Mouse (Mus musculus) MEL (cell line): ENCODE data around the gene Mark1.

Experiments
- CHD2 ChIP-seq: IDR thresholded peaks from 2 replicates; pipeline ENCODE4 v1.6.1; 2011; ENCODE audit warnings: low read length, improper control_type of control experiment
- CTCF ChIP-seq, 3 experiments: IDR thresholded peaks in 2 of 3; conservative IDR thresholded peaks in 1 of 3; 2 replicates each; pipeline ENCODE4 v1.5.1; 2011 to 2012; ENCODE audit warnings: low read length in 3 of 3, low read depth in 2 of 3, mild to moderate bottlenecking in 2 of 3, improper control_type of control experiment in 1 of 3, inconsistent platforms in 1 of 3, mixed read lengths in 1 of 3, moderate library complexity in 1 of 3; ENCODE audit not compliant: control insufficient read depth in 1 of 3, insufficient read depth in 1 of 3, poor library complexity in 1 of 3, severe bottlenecking in 1 of 3
- EP300 ChIP-seq, 2 experiments: IDR thresholded peaks; 2 replicates each; pipeline ENCODE4 v1.6.1; 2011; ENCODE audit warnings: improper control_type of control experiment in 2 of 2, low read length in 2 of 2, low read depth in 1 of 2, mild to moderate bottlenecking in 1 of 2
- ETS1 ChIP-seq: IDR thresholded peaks from 2 replicates; pipeline ENCODE4 v1.6.1; 2012; ENCODE audit warnings: low read depth, mild to moderate bottlenecking, inconsistent platforms, low read length, improper control_type of control experiment, moderate library complexity
- GATA1 ChIP-seq: IDR thresholded peaks from 2 replicates; pipeline ENCODE4 v1.6.1; 2011; ENCODE audit warnings: low read depth, low read length, improper control_type of control experiment
- MAX ChIP-seq: IDR thresholded peaks from 2 replicates; pipeline ENCODE4 v1.6.1; 2011; ENCODE audit warnings: low read length, improper control_type of control experiment
- MAZ ChIP-seq: IDR thresholded peaks from 2 replicates; pipeline ENCODE4 v1.6.1; 2012; ENCODE audit warnings: low read depth, mild to moderate bottlenecking, inconsistent platforms, low read length, improper control_type of control experiment
- MYC ChIP-seq: IDR thresholded peaks from 2 replicates; pipeline ENCODE4 v1.6.1; 2011; ENCODE audit warnings: low read depth, mild to moderate bottlenecking, low read length, improper control_type of control experiment, moderate library complexity
- POLR2A ChIP-seq, 2 experiments: IDR thresholded peaks; 2 replicates each; pipeline ENCODE4 v1.6.1; 2011 to 2012; ENCODE audit warnings: low read length in 2 of 2, mild to moderate bottlenecking in 2 of 2, control low read depth in 1 of 2, improper control_type of control experiment in 1 of 2, low read depth in 1 of 2, moderate library complexity in 1 of 2; ENCODE audit not compliant: control insufficient read depth in 1 of 2, insufficient read depth in 1 of 2, poor library complexity in 1 of 2
- POLR2AphosphoS5 ChIP-seq: IDR thresholded peaks from 2 replicates; pipeline ENCODE4 v1.6.1; 2012; ENCODE audit warnings: low read depth, borderline replicate concordance, mild to moderate bottlenecking, inconsistent platforms, low read length, moderate library complexity, mixed read lengths
- RCOR1 ChIP-seq: IDR thresholded peaks from 2 replicates; pipeline ENCODE4 v1.6.1; 2012; ENCODE audit warnings: low read depth, mild to moderate bottlenecking, inconsistent platforms, low read length, improper control_type of control experiment
- TAL1 ChIP-seq: IDR thresholded peaks from 2 replicates; pipeline ENCODE4 v1.6.1; 2012; ENCODE audit warnings: mild to moderate bottlenecking, inconsistent platforms, low read length, moderate library complexity, mixed read lengths
- TCF12 ChIP-seq: IDR thresholded peaks from 2 replicates; pipeline ENCODE4 v1.6.1; 2014; ENCODE audit warnings: low read depth, mild to moderate bottlenecking, inconsistent platforms, low read length, improper control_type of control experiment, moderate library complexity
- ZC3H11A ChIP-seq: IDR thresholded peaks from 2 replicates; pipeline ENCODE4 v1.6.1; 2012; ENCODE audit warnings: low read depth, mild to moderate bottlenecking, inconsistent platforms, low read length, improper control_type of control experiment

GRCm38 (mm10) chr1:184984723-184985122 lies 14.6 kb downstream of the Mark1 start:
- TF ChIP-seq MAX, result no peak
- no peak for TF ChIP-seq MYC
- TF ChIP-seq TAL1, result no peak
- no peak for TF ChIP-seq POLR2A (IDR thresholded peaks at IDR 0.05; ENCODE audit: control insufficient read depth in 1 of 2, insufficient read depth in 1 of 2, low read depth in 1 of 2, low read length in 2 of 2, poor library complexity in 1 of 2)
- no peak for TF ChIP-seq RCOR1
- TF ChIP-seq CTCF (IDR thresholded peaks at IDR 0.05 in 2 of 3, conservative IDR thresholded peaks at IDR 0.05 in 1 of 3; ENCODE audit: control insufficient read depth in 1 of 3, insufficient read depth in 1 of 3, low read depth in 2 of 3, low read length in 3 of 3, poor library complexity in 1 of 3, severe bottlenecking in 1 of 3), result no peak
- TF ChIP-seq CHD2, result no peak
- no peak for TF ChIP-seq POLR2AphosphoS5
- TF ChIP-seq MAZ, result no peak
- TF ChIP-seq EP300 (IDR thresholded peaks at IDR 0.05; ENCODE audit: low read depth in 1 of 2, low read length in 2 of 2), result no peak
- no peak for TF ChIP-seq ZC3H11A
- TF ChIP-seq GATA1, result no peak
- no peak for TF ChIP-seq TCF12
- no peak for TF ChIP-seq ETS1
